Mouse (Mus musculus) heart, embryonic 13.5 days (tissue): Measurements from ENCODE around the gene St6galnac3. TPM values are rescaled to one million over a fixed set of nuclear protein-coding genes. Genes with fewer than 3 reads are reported as not detected.

ENCODE experiments used
- ATAC-seq: fragments of 200-750 bp; cut with Nextera tagmentation; 2 replicates; pipeline ENCODE4 v1.8.0; 2017; ENCODE audit warnings: moderate TSS enrichment; ENCODE audit not compliant: insufficient number of reproducible peaks, low FRiP score, low TSS enrichment; ENCODE audit errors: extremely low read depth
- H3K27ac ChIP-seq: fragments of 300-500 bp; sonication (generic); replicated peaks from 2 replicates; pipeline ENCODE4 v1.5.1; 2015; ENCODE audit warnings: moderate library complexity, mild to moderate bottlenecking, inconsistent platforms
- H3K27me3 ChIP-seq: fragments of 300-500 bp; sonication (generic); replicated peaks from 2 replicates; pipeline ENCODE4 v1.6.1; 2015; ENCODE audit warnings: mild to moderate bottlenecking, inconsistent platforms
- H3K36me3 ChIP-seq: fragments of 300-500 bp; sonication (generic); 2 replicates; pipeline ENCODE4 v1.6.1; 2015; ENCODE audit warnings: mild to moderate bottlenecking, inconsistent platforms
- H3K4me1 ChIP-seq: fragments of 300-500 bp; sonication (generic); 2 replicates; pipeline ENCODE4 v1.6.1; 2015; ENCODE audit warnings: inconsistent platforms
- H3K4me2 ChIP-seq: fragments of 300-500 bp; sonication (generic); 2 replicates; pipeline ENCODE4 v1.6.1; 2015; ENCODE audit warnings: inconsistent platforms, mild to moderate bottlenecking, moderate library complexity
- H3K4me3 ChIP-seq: fragments of 300-500 bp; sonication (generic); 2 replicates; pipeline ENCODE4 v1.5.1; 2015; ENCODE audit warnings: moderate library complexity, mild to moderate bottlenecking, inconsistent platforms
- H3K9ac ChIP-seq: fragments of 300-500 bp; sonication (generic); 2 replicates; pipeline ENCODE4 v1.6.1; 2015; ENCODE audit warnings: inconsistent platforms, mild to moderate bottlenecking, moderate library complexity
- H3K9me3 ChIP-seq: fragments of 300-500 bp; sonication (generic); 2 replicates; pipeline ENCODE4 v1.6.1; 2016; ENCODE audit warnings: inconsistent platforms
- WGBS: fragments of 180-500 bp; shearing (Covaris S2); methylation state at CpG from one replicate; pipeline ENCODE4 v1.1.7; 2015; ENCODE audit warnings: mixed read lengths; 5-methylcytosine and 5-hydroxymethylcytosine counted together
- polyA plus RNA-seq: library from polyadenylated mRNA; unstranded; fragments of >200 nt; fragmentation: Nextera tagmentation; extraction: Ambion mirVana; gene quantifications from 2 replicates; pipeline ENCODE4 v1.2.1, GENCODE M21; 2015

The St6galnac3 gene
- polyA plus RNA-seq, 1 experiment from 2014 or later = 21.7 TPM

DNA sequence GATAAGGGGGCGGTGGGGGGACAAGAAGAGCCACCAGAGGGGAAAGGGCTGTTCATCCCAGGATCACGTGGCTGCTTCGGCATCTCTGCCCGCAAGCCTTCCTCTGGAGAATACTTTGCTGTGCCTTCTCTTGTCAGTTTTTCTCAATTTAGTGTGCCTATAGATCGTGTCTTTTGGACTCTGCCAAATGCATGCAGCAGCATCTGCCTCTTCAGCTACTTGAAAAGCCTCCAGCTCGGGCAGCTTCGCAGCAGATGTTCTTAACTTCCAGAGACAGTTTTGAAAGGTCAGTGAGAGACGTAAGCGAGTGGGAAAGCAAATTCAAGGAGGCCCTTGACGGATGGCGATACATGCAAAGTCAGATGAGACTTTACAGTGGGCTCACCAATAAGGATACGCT, 385.9 kb downstream of the St6galnac3 start:
- H3K27ac ChIP-seq = no peak overlapping the region
- H3K9me3 ChIP-seq = no peaks in the 10 kb centered on the region
- 67% methylated on average over 12 of the region's 12 CpGs for WGBS
- no peak overlapping the region for H3K9ac ChIP-seq
- no peaks in the 10 kb centered on the region for H3K4me1 ChIP-seq
- no peaks in the 10 kb centered on the region for H3K36me3 ChIP-seq
- ATAC-seq = no peak
- H3K27me3 ChIP-seq = no peaks in the 10 kb centered on the region
- H3K4me2 ChIP-seq = no peak overlapping the region
- H3K4me3 ChIP-seq = no peak overlapping the region

DNA sequence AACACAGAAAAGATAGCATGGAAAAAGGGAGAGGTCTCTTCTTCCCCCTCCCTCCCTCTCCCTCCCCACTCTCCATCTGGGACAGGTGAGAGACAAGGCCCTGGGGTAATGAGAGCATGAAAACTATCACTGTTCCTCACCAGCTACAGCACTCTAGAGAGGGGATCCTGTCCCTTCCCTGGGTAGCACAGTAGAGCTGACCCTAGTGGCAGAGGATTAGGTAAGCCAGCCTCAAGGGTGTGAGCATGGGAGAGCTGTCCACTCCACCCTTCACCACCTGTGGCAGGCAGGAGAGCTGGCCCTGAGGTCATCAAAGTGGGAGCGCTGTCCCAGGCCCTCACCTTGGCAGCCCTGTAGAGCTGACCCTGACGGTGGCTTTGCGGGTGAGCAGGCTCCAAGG, 387.2 kb downstream of the St6galnac3 start:
- ATAC-seq = no peak
- no peak overlapping the region for H3K9ac ChIP-seq
- 66% methylated on average over 3 of the region's 3 CpGs for WGBS

DNA sequence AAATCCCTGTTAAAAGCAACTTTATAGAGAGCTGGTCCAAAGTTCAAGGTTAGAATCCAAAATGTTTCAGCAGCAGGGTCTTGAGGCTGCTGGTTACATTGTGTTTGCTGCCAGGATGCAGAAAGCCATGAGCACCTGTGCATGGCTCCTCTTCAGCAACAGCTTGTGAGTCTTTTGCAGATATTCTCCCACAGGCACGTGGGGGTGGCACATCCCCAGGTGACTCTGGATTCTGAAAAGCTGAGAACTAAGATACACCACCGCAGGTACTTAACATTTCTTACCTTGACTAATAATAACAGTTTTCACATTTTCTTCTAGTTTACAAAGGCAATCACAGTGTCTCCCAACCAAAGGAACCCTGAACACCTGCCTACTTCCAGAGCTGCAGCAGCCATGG, 387.8 kb downstream of the St6galnac3 start:
- H3K9ac ChIP-seq = no peak overlapping the region
- WGBS = 79% methylated on average over 2 of the region's 2 CpGs
- H3K4me1 ChIP-seq = no peaks in the 10 kb centered on the region
- no peak overlapping the region for H3K4me2 ChIP-seq
- H3K4me3 ChIP-seq = no peak overlapping the region
- H3K27ac ChIP-seq = no peak overlapping the region
- no peaks in the 10 kb centered on the region for H3K9me3 ChIP-seq
- H3K36me3 ChIP-seq = no peaks in the 10 kb centered on the region
- no peak for ATAC-seq
- H3K27me3 ChIP-seq = no peaks in the 10 kb centered on the region

More for the DNA sequence above, 387.2 kb downstream of the St6galnac3 start:
- Histone ChIP-seq H3K36me3 (no peaks in the 10 kb centered on the region), H3K9me3 (no peaks in the 10 kb centered on the region), H3K4me1 (no peaks in the 10 kb centered on the region), H3K4me2 (no peak overlapping the region), H3K27ac (no peak overlapping the region), H3K27me3 (no peaks in the 10 kb centered on the region), H3K4me3 (no peak overlapping the region)

DNA sequence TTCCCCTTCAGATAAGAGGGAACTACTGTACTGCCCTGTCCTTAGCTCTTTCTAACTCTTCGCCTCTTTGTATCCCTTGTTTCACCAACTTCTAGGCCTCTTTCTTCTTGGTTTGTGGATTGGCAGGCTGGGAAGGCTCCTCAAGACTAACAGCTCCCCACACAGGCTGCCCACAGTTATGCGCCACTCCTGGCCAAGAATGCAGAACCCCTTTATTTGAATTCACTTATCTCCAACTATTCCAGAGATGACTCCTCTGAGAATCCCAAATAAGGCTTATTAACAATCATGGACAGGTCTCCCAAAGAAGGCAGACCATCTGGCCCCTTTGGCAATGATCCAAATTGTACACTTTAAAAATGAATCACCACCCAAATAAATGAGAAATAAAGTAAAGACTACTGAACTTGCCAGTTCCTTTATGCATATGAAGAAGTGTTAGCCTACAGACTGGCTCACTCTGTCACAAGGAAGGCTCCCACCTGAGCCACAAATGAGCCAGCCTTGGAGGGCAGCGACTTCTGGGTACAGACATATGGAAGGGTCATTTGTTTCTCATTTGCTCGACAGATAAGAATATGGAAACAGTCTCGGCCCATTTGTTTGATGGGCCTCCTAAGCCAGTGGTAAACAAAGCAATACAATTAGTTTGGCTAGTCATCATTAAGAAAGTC, 390.7 kb downstream of the St6galnac3 start:
- Histone ChIP-seq H3K9ac (no peak overlapping the region), H3K4me2 (no peak overlapping the region), H3K9me3 (no peaks in the 10 kb centered on the region), H3K27ac (no peak overlapping the region), H3K4me1 (no peaks in the 10 kb centered on the region), H3K27me3 (no peaks in the 10 kb centered on the region), H3K36me3 (no peaks in the 10 kb centered on the region), H3K4me3 (no peak overlapping the region)
- WGBS = 47% methylated on average over 5 of the region's 5 CpGs
- no peak for ATAC-seq

DNA sequence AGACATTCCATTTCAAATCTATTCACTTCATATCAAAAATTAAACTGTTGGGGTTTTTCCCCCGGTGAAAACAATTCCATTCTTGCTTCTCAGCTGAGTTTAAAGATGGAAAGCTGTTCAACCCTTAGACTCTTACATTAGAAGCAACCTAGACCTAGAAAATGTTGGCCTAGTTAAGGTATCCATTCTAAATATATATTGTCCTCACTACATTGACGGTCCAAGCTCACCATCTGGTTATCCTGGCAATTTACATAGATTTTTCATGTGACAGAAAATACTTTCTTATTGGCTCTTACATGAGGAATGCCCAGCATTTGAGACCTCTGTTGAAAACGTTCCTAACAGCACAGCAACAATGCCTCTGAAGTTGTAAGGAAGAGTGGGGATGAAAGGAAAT, 400.7 kb downstream of the St6galnac3 start:
- Histone ChIP-seq H3K27me3 (no peaks in the 10 kb centered on the region), H3K9ac (no peak overlapping the region), H3K4me3 (no peak overlapping the region), H3K4me1 (no peaks in the 10 kb centered on the region), H3K36me3 (no peaks in the 10 kb centered on the region), H3K27ac (no peak overlapping the region), H3K9me3 (no peaks in the 10 kb centered on the region), H3K4me2 (no peak overlapping the region)
- 68% methylated on average over 3 of the region's 3 CpGs for WGBS
- no peak for ATAC-seq

DNA sequence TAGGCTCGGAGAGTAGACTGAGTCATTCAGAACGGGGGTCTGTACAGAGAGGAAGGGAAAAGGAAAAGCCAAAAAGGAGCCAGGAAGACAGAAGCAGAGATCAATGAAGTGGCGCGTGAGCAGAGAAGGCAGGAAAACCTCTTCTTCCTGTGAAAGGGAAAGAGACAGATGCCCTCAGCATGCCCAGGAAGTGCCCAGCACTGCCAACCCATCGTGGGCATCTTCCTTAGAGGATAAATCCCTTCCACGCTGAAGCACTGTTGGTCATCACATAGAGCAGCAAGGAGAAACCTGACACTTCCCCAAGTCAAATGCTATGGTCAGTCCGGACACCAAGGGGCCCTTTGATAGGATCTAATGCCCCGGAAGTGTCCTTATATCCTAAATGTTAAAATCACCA, 401.5 kb downstream of the St6galnac3 start:
- Histone ChIP-seq H3K27me3 (no peaks in the 10 kb centered on the region), H3K27ac (no peak overlapping the region), H3K36me3 (no peaks in the 10 kb centered on the region), H3K4me2 (no peak overlapping the region), H3K4me3 (no peak overlapping the region), H3K4me1 (no peaks in the 10 kb centered on the region), H3K9ac (no peak overlapping the region), H3K9me3 (no peaks in the 10 kb centered on the region)
- ATAC-seq = no peak
- 65% methylated on average over 8 of the region's 8 CpGs for WGBS

DNA sequence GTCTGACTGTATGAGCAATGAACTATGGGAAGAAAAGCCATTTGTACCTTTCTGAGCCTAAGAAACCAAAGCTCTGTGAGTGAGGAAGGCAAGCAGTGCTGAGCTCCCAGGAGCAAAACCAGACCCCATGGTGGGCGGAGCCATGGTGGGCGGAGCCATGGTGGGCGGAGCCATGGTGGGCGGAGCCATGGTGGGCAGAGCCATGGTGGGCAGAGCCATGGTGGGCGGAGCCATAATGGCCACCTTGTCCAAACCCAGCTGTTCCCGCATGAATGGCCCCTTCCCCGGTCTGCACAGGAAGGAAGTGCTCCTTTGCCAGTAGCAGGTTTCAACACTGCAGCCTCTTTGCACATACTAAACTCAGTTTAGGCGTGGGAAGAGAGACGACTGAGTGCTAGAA, 411.4 kb downstream of the St6galnac3 start:
- no peaks in the 10 kb centered on the region for H3K36me3 ChIP-seq
- H3K9ac ChIP-seq = no peak overlapping the region
- ATAC-seq = no peak; the same call in 1 of the 2 replicates
- H3K27me3 ChIP-seq = no peaks in the 10 kb centered on the region
- no peaks in the 10 kb centered on the region for H3K4me1 ChIP-seq
- no peak overlapping the region for H3K4me2 ChIP-seq
- no peak overlapping the region for H3K27ac ChIP-seq
- H3K9me3 ChIP-seq = no peaks in the 10 kb centered on the region
- WGBS = 62% methylated on average over 9 of the region's 9 CpGs
- no peak overlapping the region for H3K4me3 ChIP-seq

DNA sequence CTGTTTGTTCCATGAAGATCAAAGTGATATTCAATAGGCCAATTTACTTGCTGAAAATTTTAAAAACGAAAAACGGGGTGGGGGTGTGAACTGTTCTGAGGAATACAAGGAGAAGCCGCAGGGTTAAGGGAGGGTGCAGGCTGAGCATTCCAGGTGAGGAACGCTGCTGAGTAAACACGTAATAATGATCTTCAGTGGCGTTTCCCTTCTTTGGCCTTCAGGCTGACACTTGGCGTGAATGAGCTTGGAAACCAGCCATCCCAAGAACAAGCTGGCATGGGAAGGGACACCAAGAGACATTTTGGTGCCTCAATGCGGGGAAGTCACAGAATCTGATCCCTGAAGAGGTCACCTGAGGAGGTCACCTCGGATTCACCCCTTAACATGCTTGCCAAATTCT, 411.8 kb downstream of the St6galnac3 start:
- Histone ChIP-seq H3K4me3 (no peak overlapping the region), H3K27ac (no peak overlapping the region), H3K36me3 (no peaks in the 10 kb centered on the region), H3K4me2 (no peak overlapping the region), H3K9ac (no peak overlapping the region), H3K9me3 (no peaks in the 10 kb centered on the region), H3K27me3 (no peaks in the 10 kb centered on the region), H3K4me1 (no peaks in the 10 kb centered on the region)
- no peak for ATAC-seq
- 92% methylated on average over 9 of the region's 9 CpGs for WGBS

DNA sequence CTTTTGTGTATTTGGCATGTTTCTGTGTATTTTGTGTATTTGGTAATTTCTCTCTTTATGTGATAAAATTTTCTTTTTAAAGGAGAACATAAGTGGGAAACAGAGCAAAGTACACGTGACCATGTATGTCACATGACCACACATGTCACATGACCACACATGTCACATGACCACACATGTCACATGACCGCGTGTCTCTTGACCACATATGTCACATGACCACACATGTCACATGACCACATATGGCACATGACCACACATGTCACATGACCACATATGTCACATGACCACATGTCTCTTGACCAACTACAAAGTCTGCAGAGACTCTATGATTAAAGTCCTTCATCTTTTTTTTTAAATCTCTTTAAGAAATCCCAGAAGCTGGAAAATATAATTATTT, 413.0 kb downstream of the St6galnac3 start:
- Histone ChIP-seq H3K4me3 (no peak overlapping the region), H3K4me1 (no peaks in the 10 kb centered on the region), H3K36me3 (no peaks in the 10 kb centered on the region), H3K27ac (no peak overlapping the region), H3K9ac (no peak overlapping the region), H3K4me2 (no peak overlapping the region), H3K9me3 (no peaks in the 10 kb centered on the region), H3K27me3 (no peaks in the 10 kb centered on the region)
- ATAC-seq = no peak
- WGBS = 95% methylated on average over 3 of the region's 3 CpGs

DNA sequence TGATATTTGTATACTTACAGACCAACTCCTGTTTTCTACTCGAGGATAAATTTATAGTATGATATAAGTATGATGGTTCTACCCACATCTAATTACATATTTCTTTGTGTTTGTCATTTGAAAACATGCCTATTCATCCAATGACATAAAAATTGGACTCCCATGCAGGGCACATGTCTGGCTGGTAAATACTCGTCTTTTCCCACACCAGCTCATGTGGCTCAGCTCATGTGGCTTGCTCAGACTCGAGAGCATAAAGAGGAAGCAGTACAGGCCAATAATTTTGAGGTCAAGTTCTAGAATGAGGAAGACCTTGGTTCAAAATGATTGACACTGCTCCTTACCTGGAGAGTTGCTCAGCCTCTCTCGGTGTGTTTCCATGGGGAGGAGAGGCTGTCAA, 416.6 kb downstream of the St6galnac3 start:
- ATAC-seq = no peak

DNA sequence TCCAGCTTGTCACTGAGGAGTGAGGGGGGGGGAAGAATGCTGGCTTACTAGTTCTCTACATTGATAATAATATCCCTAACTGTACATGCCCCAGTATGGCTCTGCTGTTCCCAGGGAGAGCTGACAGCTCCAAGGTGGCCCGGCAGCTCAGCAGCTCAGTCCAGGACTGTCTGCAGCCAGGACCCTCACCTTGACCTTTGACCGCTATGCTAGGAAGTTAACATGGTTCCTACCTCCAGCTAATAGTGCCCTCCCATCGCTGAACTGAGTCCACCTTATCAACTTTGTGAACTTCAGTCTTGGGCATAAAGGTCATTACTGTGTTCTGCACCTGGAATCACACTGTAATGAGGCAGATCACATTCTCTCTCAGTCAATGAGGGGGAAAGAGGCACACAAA, 419.8 kb downstream of the St6galnac3 start:
- no peak for ATAC-seq
- Histone ChIP-seq H3K27ac (no peak overlapping the region), H3K9me3 (no peaks in the 10 kb centered on the region), H3K27me3 (no peaks in the 10 kb centered on the region), H3K9ac (no peak overlapping the region), H3K4me1 (no peaks in the 10 kb centered on the region), H3K36me3 (no peaks in the 10 kb centered on the region), H3K4me3 (no peak overlapping the region), H3K4me2 (no peak overlapping the region)
- WGBS = 67% methylated on average over 3 of the region's 3 CpGs

More for the DNA sequence above, 416.6 kb downstream of the St6galnac3 start:
- Histone ChIP-seq H3K4me3 (no peak overlapping the region), H3K4me1 (no peaks in the 10 kb centered on the region), H3K27ac (no peak overlapping the region), H3K9ac (no peak overlapping the region), H3K36me3 (no peaks in the 10 kb centered on the region), H3K9me3 (no peaks in the 10 kb centered on the region), H3K27me3 (no peaks in the 10 kb centered on the region), H3K4me2 (no peak overlapping the region)
- 69% methylated on average over 4 of the region's 4 CpGs for WGBS

DNA sequence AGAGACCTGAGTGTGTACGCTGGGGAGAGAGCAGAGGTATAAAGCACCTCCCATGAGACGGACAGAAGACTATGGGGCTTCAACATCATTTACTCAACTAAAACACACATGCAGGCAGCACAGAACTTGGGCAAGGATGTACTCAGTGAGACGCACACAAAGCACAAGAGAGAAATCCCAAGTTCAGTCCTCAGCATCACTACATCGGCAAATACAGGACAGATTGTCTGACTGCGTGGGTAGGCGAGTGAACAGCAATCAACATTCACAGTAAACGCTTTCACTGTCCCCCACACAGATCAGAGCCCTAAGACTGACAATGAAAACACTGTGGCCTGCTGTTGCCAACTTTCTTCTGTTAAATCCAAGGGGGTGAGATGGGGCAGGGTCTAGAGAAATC, 422.6 kb downstream of the St6galnac3 start:
- H3K27me3 ChIP-seq = no peaks in the 10 kb centered on the region
- no peaks in the 10 kb centered on the region for H3K9me3 ChIP-seq
- no peak overlapping the region for H3K27ac ChIP-seq
- no peaks in the 10 kb centered on the region for H3K4me1 ChIP-seq
- no peak overlapping the region for H3K4me2 ChIP-seq
- H3K4me3 ChIP-seq = no peak overlapping the region
- WGBS = 87% methylated on average over 7 of the region's 7 CpGs
- no peak overlapping the region for H3K9ac ChIP-seq
- ATAC-seq = no peak
- H3K36me3 ChIP-seq = no peaks in the 10 kb centered on the region
